Mouse (Mus musculus) ES-Bruce4 (cell line): ENCODE data around the gene Hist1h3f. TPM values are rescaled to one million over a fixed set of nuclear protein-coding genes. Genes with fewer than 3 reads are reported as not detected.
"Not testable (repeated sequence)": the region's sequence is repeated elsewhere in the genome, so short reads cannot be mapped to it uniquely, and the experiment has no call there.

Source experiments
- H3K27ac ChIP-seq: 2 replicates; pipeline ENCODE4 v1.5.1; 2012; ENCODE audit warnings: low read length, inconsistent platforms; ENCODE audit not compliant: insufficient read depth
- H3K27me3 ChIP-seq: 2 replicates; pipeline ENCODE4 v1.6.1; 2012; ENCODE audit warnings: mild to moderate bottlenecking, low read length, inconsistent platforms; ENCODE audit not compliant: control insufficient read depth, poor library complexity, insufficient read depth, severe bottlenecking
- H3K36me3 ChIP-seq: 2 replicates; pipeline ENCODE4 v1.6.1; 2012; ENCODE audit warnings: inconsistent platforms, mild to moderate bottlenecking, low read length, moderate library complexity; ENCODE audit not compliant: control insufficient read depth, poor library complexity, insufficient read depth, severe bottlenecking
- H3K4me1 ChIP-seq: one replicate; pipeline ENCODE4 v1.8.1; 2011; ENCODE audit warnings: low read length; ENCODE audit not compliant: control insufficient read depth, insufficient read depth
- H3K4me3 ChIP-seq: 2 replicates; pipeline ENCODE4 v1.5.1; 2011; ENCODE audit warnings: low read depth, mild to moderate bottlenecking, low read length
- H3K9ac ChIP-seq: 2 replicates; pipeline ENCODE4 v1.6.1; 2012; ENCODE audit warnings: low read depth, mild to moderate bottlenecking, inconsistent platforms; ENCODE audit not compliant: poor library complexity, severe bottlenecking
- H3K9me3 ChIP-seq: replicated peaks from 2 replicates; pipeline ENCODE4 v1.6.1; 2012; ENCODE audit warnings: mild to moderate bottlenecking, low read length, inconsistent platforms; ENCODE audit not compliant: control insufficient read depth, poor library complexity, insufficient read depth, severe bottlenecking
- CTCF ChIP-seq: IDR thresholded peaks from one replicate; pipeline ENCODE4 v1.8.1; 2011; ENCODE audit warnings: low read depth, low read length
- EP300 ChIP-seq: IDR thresholded peaks from 2 replicates; pipeline ENCODE4 v1.6.1; 2011; ENCODE audit warnings: low read depth, low read length; ENCODE audit not compliant: insufficient read depth
- POLR2A ChIP-seq: IDR thresholded peaks from one replicate; pipeline ENCODE4 v1.8.1; 2011; ENCODE audit warnings: low read length; ENCODE audit not compliant: insufficient read depth
- polyA plus RNA-seq: library from polyadenylated mRNA; stranded (reverse); fragments of >200 nt; gene quantifications from 2 replicates; pipeline ENCODE4 v1.2.4, GENCODE M21; 2011; ENCODE audit warnings: low read depth; ENCODE audit not compliant: missing spikeins, insufficient read depth, insufficient read length

The Hist1h3f gene
- polyA plus RNA-seq, 1 experiment, result 1.5 TPM

DNA sequence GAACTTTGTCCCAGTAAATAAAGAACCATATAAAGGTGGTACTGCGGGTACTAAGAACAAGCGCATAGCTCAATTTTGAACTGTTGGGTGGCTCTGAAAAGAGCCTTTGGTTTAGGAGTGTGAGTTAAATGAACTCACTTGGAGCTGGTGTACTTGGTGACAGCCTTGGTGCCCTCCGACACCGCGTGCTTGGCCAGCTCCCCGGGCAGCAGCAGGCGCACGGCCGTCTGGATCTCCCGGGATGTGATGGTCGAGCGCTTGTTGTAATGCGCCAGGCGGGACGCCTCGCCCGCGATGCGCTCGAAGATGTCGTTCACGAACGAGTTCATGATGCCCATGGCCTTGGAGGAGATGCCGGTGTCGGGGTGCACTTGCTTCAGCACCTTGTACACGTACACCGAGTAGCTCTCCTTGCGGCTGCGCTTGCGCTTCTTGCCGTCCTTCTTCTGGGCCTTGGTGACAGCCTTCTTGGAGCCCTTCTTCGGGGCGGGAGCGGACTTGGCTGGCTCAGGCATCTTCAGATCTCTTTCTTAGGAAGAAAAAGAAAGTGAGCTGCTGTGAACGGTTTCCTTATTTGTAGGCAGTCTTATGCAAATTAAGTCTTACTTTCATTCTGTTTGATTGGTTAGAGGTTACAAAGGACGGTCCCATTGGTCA is 41.7 kb downstream of the Hist1h3f start:
- H3K36me3 ChIP-seq, H3K4me1 ChIP-seq, H3K9me3 ChIP-seq, H3K27me3 ChIP-seq: not testable (repeated sequence)
- TF ChIP-seq POLR2A, result peak; percentile 81
- 0 out of 2 replicates have a peak, but pooled peaks have one; percentile 6 for TF ChIP-seq EP300
- Histone ChIP-seq H3K9ac (peak overlapping the region; percentile 74), H3K4me3 (peak overlapping the region; percentile 47), H3K27ac (peak overlapping the region; percentile 78)

DNA sequence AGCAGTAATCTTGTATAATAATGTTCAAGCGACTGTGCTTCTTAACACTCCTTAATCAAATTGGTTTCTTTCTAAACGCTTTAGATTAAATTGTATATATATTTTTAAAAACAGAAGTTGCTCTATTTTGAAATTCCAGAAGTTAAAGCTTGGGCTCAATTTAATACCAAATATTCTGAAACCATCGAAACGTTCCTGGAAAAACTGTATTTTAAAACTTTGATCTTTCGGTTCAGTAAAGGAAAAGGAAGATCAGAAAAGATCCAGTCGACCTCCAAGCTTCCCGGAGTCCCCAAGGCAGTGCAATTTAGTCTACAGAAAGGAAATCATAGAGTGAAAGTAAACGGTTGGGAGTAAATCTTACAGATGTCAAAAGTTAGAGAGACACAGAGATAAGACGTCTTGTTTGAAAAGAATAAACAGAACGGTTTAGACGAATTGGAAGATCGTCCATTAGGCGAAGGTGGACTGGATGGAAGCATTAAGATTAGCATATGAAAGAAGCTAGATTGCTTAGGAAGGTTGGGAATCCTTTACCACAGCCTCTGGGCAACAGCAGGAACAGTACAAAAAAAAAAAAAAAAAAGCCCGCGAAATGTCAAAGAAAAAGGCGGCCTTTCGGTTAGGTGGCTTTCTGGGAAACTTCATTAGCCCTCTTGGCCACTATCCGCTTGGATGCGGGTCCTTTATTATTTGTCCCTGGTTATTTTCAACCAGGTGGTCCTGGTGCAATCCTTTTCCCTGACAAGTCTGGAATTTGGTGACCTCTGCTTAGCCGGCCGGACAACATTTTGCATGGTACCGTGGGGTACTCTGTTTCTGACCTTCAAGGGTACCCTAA is 42.5 kb downstream of the Hist1h3f start:
- no peak for TF ChIP-seq CTCF
- TF ChIP-seq EP300, result no peak
- TF ChIP-seq POLR2A, result no peak
- H3K27ac ChIP-seq, result peak overlapping the region; percentile 99

DNA sequence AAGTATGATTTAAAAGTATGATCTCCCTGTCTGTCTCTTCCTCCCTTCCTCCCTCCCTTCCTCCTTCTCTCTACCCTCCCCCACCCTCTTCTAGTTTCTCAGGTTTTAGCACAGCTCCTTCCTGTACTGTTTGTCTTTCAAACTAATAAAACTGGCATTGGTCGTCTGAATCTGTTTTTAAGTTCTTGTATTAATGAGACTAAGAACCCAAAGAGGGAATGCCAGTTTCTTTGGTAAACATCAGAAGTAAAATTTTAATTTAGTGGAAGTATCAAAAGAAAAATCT is 43.0 kb downstream of the Hist1h3f start:
- Histone ChIP-seq H3K9ac (peak overlapping the region; percentile 83), H3K4me1 (no peaks in the 10 kb centered on the region), H3K9me3 (no peaks in the 10 kb centered on the region), H3K27me3 (no peaks in the 10 kb centered on the region), H3K4me3 (peak overlapping the region; percentile 45), H3K27ac (peak overlapping the region; percentile 99), H3K36me3 (no peaks in the 10 kb centered on the region)
- TF ChIP-seq EP300 (no peak), POLR2A (no peak), CTCF (no peak)

More for the DNA sequence above, 42.5 kb downstream of the Hist1h3f start:
- H3K27me3 ChIP-seq, result no peaks in the 10 kb centered on the region
- no peaks in the 10 kb centered on the region for H3K4me1 ChIP-seq
- H3K9ac ChIP-seq, result peak overlapping the region; percentile 83
- peak overlapping the region; percentile 45 for H3K4me3 ChIP-seq
- H3K36me3 ChIP-seq, result no peaks in the 10 kb centered on the region
- H3K9me3 ChIP-seq, result no peaks in the 10 kb centered on the region

DNA sequence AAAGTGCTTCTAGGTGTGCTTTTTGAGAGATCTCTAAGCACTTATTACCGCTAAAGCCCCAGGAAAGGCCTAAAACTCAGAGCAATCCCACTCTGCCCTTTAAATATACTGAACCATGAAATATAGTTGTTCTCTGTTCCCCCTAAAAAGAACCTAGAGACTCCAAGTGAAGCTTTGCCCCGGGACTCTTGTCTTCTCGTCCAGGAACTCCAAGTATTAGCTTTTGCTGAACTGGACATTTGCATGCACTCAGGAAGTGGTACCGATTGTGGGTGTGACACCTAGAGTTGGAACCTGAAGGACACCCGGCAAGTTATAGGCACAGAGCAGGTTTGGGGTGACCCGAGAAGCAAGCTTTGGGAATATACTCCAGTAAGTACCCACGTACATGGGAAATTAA is 47.4 kb downstream of the Hist1h3f start:
- Histone ChIP-seq H3K4me3 (no peak overlapping the region), H3K9ac (no peak overlapping the region), H3K27ac (peak overlapping the region; percentile 44; the same call in 1 of the 2 replicates), H3K27me3 (no peaks in the 10 kb centered on the region), H3K9me3 (no peaks in the 10 kb centered on the region; the same call in 1 of the 2 replicates), H3K4me1 (peaks cover 6% of the 10 kb centered on the region), H3K36me3 (no peaks in the 10 kb centered on the region)
- TF ChIP-seq CTCF (no peak), EP300 (no peak), POLR2A (no peak)

DNA sequence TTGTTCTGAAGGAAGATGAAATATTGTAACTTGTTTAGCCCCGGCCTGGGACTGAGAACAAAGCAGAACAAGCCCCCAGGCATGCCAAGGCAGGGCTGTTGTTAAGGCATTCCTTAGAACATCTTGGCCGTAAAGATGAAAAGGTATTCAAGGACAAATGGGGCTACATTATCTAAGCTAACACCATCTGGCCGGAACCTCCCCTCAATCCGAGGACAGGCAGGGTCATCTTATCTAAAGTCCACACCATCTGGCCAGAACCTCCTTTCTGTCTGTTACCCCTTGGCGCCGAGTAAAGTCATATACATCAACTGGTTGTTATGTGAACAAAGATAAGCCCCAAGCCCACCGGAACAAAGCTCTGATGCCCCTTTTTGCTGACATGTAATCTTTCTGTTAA is 48.0 kb downstream of the Hist1h3f start:
- H3K27ac ChIP-seq, H3K4me1 ChIP-seq: not testable (repeated sequence)

DNA sequence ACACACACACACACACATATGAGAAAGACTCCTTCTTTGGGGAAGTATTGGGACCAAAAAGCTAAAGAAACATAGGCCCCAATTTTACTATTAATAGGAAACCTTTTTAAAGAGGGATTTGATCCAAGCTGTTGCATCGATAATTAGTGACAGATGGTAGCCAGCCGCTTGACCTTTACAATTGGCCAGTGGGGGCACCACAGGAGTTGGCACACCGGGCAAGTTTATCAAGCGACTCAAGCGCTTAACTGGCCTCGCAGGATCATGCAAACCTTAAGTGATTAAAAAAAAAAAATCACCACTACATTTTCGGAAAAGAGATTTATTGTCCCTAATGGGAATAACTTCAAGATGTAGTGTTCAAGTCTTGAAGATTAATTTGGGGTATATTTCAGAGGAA is 48.8 kb downstream of the Hist1h3f start:
- TF ChIP-seq CTCF, result no peak
- TF ChIP-seq EP300, result no peak
- TF ChIP-seq POLR2A, result no peak
- Histone ChIP-seq H3K27ac (peak overlapping the region; percentile 66), H3K9me3 (no peaks in the 10 kb centered on the region; the same call in 1 of the 2 replicates), H3K9ac (no peak overlapping the region), H3K4me3 (no peak overlapping the region), H3K4me1 (peaks cover 6% of the 10 kb centered on the region), H3K36me3 (no peaks in the 10 kb centered on the region), H3K27me3 (no peaks in the 10 kb centered on the region)

More for the DNA sequence above, 48.0 kb downstream of the Hist1h3f start:
- not testable (repeated sequence) for H3K27me3 ChIP-seq, H3K36me3 ChIP-seq, H3K4me3 ChIP-seq, H3K9ac ChIP-seq, H3K9me3 ChIP-seq
- TF ChIP-seq EP300, result peak; percentile 78
